Mouse (Mus musculus): ENCODE data around the gene Lsg1.

Lsg1 gene

DNA sequence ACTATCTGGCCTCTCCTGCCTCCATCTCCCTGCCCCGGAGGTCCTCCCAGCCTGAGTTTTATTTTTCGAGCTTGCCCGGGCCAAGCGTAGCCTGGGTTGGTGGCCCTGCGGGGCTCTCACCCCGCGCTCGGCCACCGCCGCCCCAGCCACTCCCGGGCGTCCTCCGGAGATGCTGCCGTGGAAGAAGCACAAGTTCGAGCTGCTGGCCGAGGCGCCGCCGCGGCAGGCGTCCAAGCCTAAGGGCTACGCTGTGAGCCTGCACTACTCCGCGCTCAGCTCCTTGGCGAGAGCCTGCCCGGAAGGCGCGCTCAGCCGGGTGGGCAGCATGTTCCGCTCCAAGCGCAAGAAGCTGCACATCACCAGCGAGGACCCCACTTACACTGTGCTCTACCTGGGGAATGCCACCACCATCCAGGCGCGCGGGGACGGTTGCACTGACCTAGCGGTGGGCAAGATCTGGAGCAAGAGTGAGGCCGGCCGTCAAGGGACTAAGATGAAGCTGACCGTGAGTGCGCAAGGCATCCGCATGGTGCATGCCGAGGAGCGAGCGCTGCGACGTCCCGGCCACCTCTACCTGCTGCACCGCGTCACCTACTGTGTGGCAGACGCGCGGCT, 13.1 kb upstream of the Lsg1 start:
- DNase-seq (ENCODE audit: low read depth), result no peak

- peak; percentile 98 for DNase-seq (ENCODE audit: low read depth)
Observed at GRCm38 (mm10) chr16:30599491-30600268, 12.3 kb upstream of the Lsg1 start, which contains the start of gene Fam43a. TSS of gene Fam43a (plus strand) at chr16:30599723.

GRCm38 (mm10) chr16:30596959-30597681, 9.7 kb upstream of the Lsg1 start:
- DNase-seq (ENCODE audit: low read depth), result peak; percentile 91

GRCm38 (mm10) chr16:30595835-30596557, 8.6 kb upstream of the Lsg1 start:
- DNase-seq (ENCODE audit: low read depth), result peak; percentile 82

GRCm38 (mm10) chr16:30595356-30595755, 8.0 kb upstream of the Lsg1 start:
- DNase-seq (ENCODE audit: low read depth), result peak; percentile 40

- DNase-seq (ENCODE audit: low read depth), result no peak
Observed at GRCm38 (mm10) chr16:30591990-30592389, 4.6 kb upstream of the Lsg1 start.

- DNase-seq (ENCODE audit: low read depth), result peak; percentile 39
Observed at GRCm38 (mm10) chr16:30590264-30591209, 3.1 kb upstream of the Lsg1 start.

DNA sequence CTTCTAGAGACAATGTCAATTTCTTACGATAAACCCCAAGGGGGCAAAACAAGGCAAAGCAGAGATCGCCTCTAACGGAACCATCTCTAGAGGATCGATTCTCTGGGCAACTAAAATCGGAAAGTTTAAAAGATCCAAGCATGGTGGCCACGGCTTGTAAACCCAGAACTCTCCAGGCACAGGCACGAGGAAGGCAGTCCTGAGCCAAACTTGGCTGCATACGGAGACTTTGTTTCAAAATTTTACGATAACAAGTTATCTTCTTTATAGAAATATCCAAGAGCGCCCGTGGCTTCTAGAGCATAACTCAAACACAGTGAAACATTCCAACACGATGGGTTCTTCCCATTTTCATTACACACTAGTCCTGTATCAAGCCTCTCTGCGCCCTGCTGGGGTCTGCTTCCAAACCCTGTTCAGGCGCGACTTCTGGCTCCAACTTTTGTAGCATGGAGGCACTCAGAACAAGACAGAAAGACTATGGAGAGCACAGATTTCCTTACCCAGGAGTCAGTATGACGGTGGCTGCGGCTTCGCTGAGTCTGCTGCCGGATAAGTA, 378 bp downstream of the Lsg1 start:
- no peak for DNase-seq (ENCODE audit: low read depth)

GRCm38 (mm10) chr16:30580765-30581164, 6.6 kb downstream of the Lsg1 start:
- DNase-seq (ENCODE audit: low read depth), result no peak

- DNase-seq (ENCODE audit: low read depth), result no peak
Observed at GRCm38 (mm10) chr16:30576392-30576791, 11.0 kb downstream of the Lsg1 start.

DNA sequence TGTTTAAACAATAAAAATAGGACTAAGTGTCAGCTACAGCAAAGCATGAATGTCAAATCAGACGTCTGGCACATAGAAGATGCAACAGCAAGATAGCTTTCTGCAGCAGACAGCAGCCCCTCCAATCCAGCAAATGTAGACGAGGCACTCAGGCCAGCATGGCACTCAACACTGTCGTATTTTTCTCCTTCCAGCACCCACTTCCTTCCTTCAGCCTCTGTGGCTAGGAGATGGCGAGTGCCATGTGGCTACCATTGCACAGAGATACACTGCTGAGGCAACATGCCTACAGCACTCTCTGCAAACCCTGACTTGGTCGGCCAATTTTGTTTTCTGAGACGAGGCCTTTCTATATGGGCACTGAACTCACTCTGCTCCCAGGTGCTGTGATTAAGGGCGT, 11.6 kb downstream of the Lsg1 start:
- DNase-seq (ENCODE audit: low read depth), result peak; percentile 64

DNA sequence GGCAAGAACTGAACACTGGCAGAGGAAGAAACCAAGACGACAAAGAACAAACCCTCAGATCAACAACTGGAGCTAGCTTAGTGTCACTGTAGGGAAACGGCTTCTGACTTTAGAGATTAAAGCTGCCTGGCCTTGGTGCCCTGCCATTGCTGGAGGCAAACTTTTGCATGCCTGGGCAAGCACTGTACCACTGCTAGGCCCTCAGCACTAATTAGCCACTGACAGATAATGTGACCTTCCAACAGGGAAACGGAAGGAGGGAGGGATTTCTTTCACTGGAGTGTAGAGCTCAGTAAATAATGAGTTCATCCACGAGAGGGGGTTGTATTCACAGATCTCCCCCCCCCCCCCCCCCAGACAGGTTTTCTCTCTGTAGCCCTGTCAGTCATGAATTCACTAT, 15.2 kb downstream of the Lsg1 start:
- DNase-seq (ENCODE audit: low read depth), result no peak

DNA sequence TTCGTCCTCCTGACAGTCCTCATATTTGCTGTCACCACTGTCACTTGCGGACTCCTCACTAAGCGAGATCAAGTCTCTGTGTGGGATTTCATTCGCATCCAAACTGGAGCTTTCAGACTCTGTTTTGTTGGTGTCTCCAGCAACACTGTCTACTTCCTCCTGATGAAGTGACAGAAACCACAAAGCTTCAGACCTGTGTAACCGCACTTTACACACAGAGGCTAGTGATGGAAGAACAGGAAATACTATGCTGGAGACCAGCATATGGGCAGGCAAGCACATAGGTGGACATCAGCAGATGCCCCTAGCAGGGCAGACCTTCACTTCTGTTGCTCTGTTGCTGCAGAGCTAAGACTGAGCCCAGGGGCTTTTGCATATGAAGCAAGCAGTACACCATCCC, 16.0 kb downstream of the Lsg1 start:
- DNase-seq (ENCODE audit: low read depth), result no peak

GRCm38 (mm10) chr16:30570173-30570572, 17.2 kb downstream of the Lsg1 start:
- no peak for DNase-seq (ENCODE audit: low read depth)

- DNase-seq (ENCODE audit: low read depth), result no peak
Observed at GRCm38 (mm10) chr16:30565631-30566030, 21.8 kb downstream of the Lsg1 start.

DNA sequence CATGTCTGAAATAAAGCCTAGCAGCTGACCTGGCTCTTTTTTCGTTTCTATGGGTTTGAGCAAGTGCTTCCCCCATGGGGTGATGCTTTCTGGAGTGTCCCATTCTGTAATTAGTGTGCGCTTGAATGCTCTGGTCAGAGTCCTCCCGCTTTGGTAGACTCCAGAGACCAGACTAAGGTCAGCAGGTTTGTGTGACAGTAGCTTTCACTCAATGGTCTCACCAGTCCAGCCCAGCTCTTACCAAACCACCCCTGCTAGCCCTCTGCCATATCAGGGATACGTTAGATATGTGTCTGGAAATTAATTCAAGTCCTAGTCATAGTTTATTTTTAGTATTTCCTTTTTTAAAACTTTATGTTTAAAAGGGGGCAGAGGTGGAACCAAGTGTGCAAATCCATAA, 26.8 kb downstream of the Lsg1 start:
- DNase-seq (ENCODE audit: low read depth), result no peak

DNA sequence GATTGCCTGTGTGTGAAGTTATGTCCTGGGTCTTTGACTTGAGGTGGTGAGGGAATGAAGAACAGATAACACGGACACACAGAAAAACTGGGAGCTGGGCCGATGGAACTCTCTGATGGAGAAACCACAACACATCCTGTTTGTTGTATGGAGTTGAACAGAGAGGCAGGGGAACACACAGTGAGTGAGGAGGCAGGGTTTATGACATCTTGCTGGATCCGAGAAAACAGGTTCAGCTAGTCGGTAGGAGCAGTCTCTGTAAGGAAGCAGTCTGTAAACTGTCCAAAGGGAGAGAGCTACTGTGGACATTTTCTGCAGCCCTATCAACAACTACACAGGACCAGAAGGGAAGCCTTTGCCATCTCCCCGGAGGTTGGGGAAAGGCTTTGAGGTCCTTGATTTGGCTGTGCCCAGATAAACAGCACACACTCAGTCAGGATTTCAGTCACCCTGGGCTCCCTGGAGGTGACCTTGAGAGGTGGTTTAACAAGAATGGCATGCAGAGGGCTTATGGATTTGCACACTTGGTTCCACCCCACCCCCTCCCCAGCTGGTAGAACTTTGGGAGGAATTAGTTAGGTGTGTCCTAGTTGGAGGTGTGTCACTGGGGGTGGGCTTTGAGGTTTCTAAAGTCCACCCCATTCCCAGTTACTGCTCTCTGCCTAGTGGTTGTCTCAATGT, 27.9 kb downstream of the Lsg1 start:
- no peak for DNase-seq (ENCODE audit: low read depth)

- no peak for DNase-seq (ENCODE audit: low read depth)
Observed at GRCm38 (mm10) chr16:30554109-30554508, 33.3 kb downstream of the Lsg1 start.

DNA sequence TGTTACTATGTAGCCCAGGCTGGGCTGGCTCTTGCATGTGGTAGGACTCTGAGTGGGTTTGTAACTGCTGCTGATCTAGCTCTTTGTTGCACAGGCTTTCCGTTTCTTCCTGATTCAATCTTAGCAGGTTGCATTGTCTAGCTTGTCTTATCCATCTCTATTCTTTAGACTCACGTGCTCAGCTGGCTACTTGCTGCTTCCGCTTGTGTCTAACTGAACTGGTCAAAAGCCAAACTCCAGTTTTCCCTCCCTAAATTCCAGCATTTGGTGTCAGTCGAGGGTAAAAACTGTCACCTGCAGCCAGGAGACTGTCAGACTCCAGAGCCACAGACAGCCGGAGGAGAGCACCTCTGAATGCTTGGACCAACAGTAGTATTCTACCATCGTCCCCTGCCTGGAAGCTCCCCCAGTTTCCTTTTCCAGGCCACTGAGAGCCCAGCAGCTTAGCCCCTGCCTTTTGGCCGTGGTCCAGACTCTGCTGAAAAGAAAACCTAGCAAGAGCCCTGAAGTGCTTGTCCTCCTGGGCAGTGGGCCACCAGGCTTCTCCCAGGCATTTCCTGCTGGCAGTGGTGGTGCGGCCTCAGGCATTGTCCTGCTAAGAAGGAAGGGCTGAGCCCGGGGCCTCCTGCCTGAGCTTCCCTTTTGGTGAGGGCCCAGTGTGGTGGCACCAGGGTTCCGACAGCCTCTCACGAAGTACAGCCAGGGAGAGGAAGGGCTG, 34.6 kb downstream of the Lsg1 start:
- peak; percentile 73 for DNase-seq (ENCODE audit: low read depth)
